Comparison of ENCODE assay signal across 24 mouse cellular contexts in the genomic region with DNA sequence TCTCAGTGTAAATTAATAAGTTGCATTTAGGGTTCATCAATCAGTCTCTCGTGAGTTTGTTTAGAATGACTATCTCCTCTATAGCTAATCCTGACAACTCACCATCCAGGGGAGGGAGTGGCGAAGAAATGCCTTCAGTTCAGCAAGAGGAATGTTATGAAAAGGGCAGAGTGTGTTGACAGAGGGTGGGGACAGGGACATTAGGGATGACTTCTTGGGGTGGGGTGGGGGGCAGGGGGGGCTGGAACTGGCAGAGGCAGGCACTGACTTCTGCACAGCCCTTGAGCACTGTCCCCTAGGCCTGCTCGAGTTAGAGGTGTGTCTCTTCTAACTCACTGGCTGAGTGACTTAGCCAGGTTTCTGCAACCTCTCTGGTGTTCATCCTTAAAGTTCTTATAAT. TPM values are rescaled to one million over a fixed set of nuclear protein-coding genes. Genes with fewer than 3 reads are reported as not detected.
DNase-seq lines count a peak whose midpoint lies in the region; ATAC-seq and TF ChIP-seq lines count a peak whose summit lies in the region.
"Had no signal": no experiment of that assay in that cellular context is flagged by ENCODE, and none has a peak within 500 bp of the region (broad histone marks: within the 10 kb centered on the region; RNA-seq: fewer than 3 reads in every experiment).

No protein-coding gene starts in this region.

- no peak overlapping the region for H3K4me3 ChIP-seq in heart, embryonic 12.5 days
- H3K4me3 ChIP-seq in intestine, embryonic 14.5 days (ENCODE audit: low read depth, low read length), result no peak overlapping the region
- H3K4me3 ChIP-seq in intestine, postnatal 0 days (ENCODE audit: low read depth, low read length), result no peak overlapping the region
- no peak overlapping the region for H3K4me3 ChIP-seq in intestine, embryonic 15.5 days (replicated peaks)
- H3K4me3 ChIP-seq: forebrain, embryonic 10.5 days; forebrain, embryonic 13.5 days; heart, embryonic 13.5 days; hindbrain, embryonic 10.5 days; hindbrain, embryonic 13.5 days had no signal

- no peak overlapping the region for H3K4me2 ChIP-seq in heart, embryonic 12.5 days
- no peak overlapping the region for H3K4me2 ChIP-seq in intestine, embryonic 14.5 days (ENCODE audit: low read length)
- no peak overlapping the region for H3K4me2 ChIP-seq in intestine, postnatal 0 days (replicated peaks; ENCODE audit: low read depth)
- H3K4me2 ChIP-seq in intestine, embryonic 15.5 days (replicated peaks), result no peak overlapping the region
- H3K4me2 ChIP-seq: forebrain, embryonic 13.5 days; heart, embryonic 13.5 days; hindbrain, embryonic 13.5 days had no signal

- H3K27ac ChIP-seq in heart, embryonic 12.5 days (ENCODE audit: poor library complexity, severe bottlenecking), result no peak overlapping the region
- no peak overlapping the region for H3K27ac ChIP-seq in intestine, embryonic 14.5 days (ENCODE audit: low read depth)
- H3K27ac ChIP-seq in intestine, postnatal 0 days (ENCODE audit: low read depth, low read length), result no peak overlapping the region
- no peak overlapping the region for H3K27ac ChIP-seq in intestine, embryonic 15.5 days
- H3K27ac ChIP-seq: forebrain, embryonic 10.5 days; forebrain, embryonic 13.5 days; hindbrain, embryonic 10.5 days; hindbrain, embryonic 13.5 days had no signal

- H3K27me3 ChIP-seq in heart, embryonic 12.5 days (replicated peaks), result no peaks in the 10 kb centered on the region
- H3K27me3 ChIP-seq in intestine, embryonic 14.5 days (replicated peaks; ENCODE audit: control insufficient read depth, insufficient read depth, low read length), result no peaks in the 10 kb centered on the region
- no peaks in the 10 kb centered on the region for H3K27me3 ChIP-seq in intestine, postnatal 0 days (replicated peaks; ENCODE audit: control insufficient read depth, insufficient read depth, low read length)
- H3K27me3 ChIP-seq in intestine, embryonic 15.5 days (replicated peaks), result no peaks in the 10 kb centered on the region
- H3K27me3 ChIP-seq: CH12.LX; forebrain, embryonic 13.5 days; heart, embryonic 13.5 days; hindbrain, embryonic 13.5 days; Patski had no signal

- TF ChIP-seq CTCF in intestine, postnatal 0 days (IDR thresholded peaks at IDR 0.05; ENCODE audit: low read depth), result no peak

- H3K9me3 ChIP-seq in heart, embryonic 12.5 days (replicated peaks), result 0 out of 2 replicates have a peak, but pooled peaks cover 2% of the 10 kb centered on the region
- no peaks in the 10 kb centered on the region for H3K9me3 ChIP-seq in intestine, embryonic 14.5 days (ENCODE audit: control insufficient read depth, low read length)
- no peaks in the 10 kb centered on the region; the same call in 1 of the 2 replicates for H3K9me3 ChIP-seq in intestine, postnatal 0 days (ENCODE audit: control insufficient read depth)
- no peaks in the 10 kb centered on the region for H3K9me3 ChIP-seq in intestine, embryonic 15.5 days
- H3K9me3 ChIP-seq: forebrain, embryonic 10.5 days; forebrain, embryonic 13.5 days; hindbrain, embryonic 10.5 days; hindbrain, embryonic 13.5 days had no signal

- ATAC-seq in heart, embryonic 12.5 days (ENCODE audit: insufficient number of reproducible peaks, low FRiP score), result no peak
- peak; percentile 41; the same call in 1 of the 2 replicates for ATAC-seq in intestine, embryonic 14.5 days (replicated peaks; ENCODE audit: low FRiP score, low TSS enrichment, low read depth)
- ATAC-seq in intestine, postnatal 0 days, result no peak
- peak; percentile 70 for ATAC-seq in intestine, embryonic 15.5 days
- ATAC-seq: forebrain, embryonic 13.5 days; forebrain, embryonic 16.5 days; hindbrain, embryonic 16.5 days; Patski had no signal

- 48% methylated on average over 3 of the region's 3 CpGs for WGBS in heart, embryonic 12.5 days
- 18% methylated on average over 3 of the region's 3 CpGs for WGBS in intestine, embryonic 14.5 days
- 18% methylated on average over 3 of the region's 3 CpGs for WGBS in intestine, postnatal 0 days
- WGBS in intestine, embryonic 15.5 days, result 19% methylated on average over 3 of the region's 3 CpGs

- no peak overlapping the region for H3K9ac ChIP-seq in heart, embryonic 12.5 days
- H3K9ac ChIP-seq in intestine, embryonic 14.5 days (ENCODE audit: low read length), result no peak overlapping the region
- H3K9ac ChIP-seq in intestine, postnatal 0 days (ENCODE audit: low read depth, low read length), result no peak overlapping the region
- H3K9ac ChIP-seq in intestine, embryonic 15.5 days, result no peak overlapping the region
- H3K9ac ChIP-seq: forebrain, embryonic 13.5 days; heart, embryonic 13.5 days; hindbrain, embryonic 13.5 days had no signal

- DNase-seq in heart, adult 11 months, result peak; percentile 89
- no peak for DNase-seq in intestine, embryonic 14.5 days (ENCODE audit: low spot score)
- DNase-seq in spleen, adult 12 weeks (ENCODE audit: low spot score), result no peak
- DNase-seq: adrenal gland, postnatal 10 days; adrenal gland, postnatal 36 days; B cell, adult 2 months; cerebellum, adult 18-20 months; cerebellum, adult 9-10 months; cerebellum, postnatal 14 days; gastrocnemius, postnatal 14 days; kidney, adult 18-20 months had no signal

- H3K36me3 ChIP-seq in heart, embryonic 12.5 days, result no peaks in the 10 kb centered on the region
- no peaks in the 10 kb centered on the region for H3K36me3 ChIP-seq in intestine, embryonic 14.5 days (ENCODE audit: control insufficient read depth, insufficient read depth, low read length)
- H3K36me3 ChIP-seq in intestine, postnatal 0 days (ENCODE audit: control insufficient read depth, insufficient read depth), result no peaks in the 10 kb centered on the region
- no peaks in the 10 kb centered on the region for H3K36me3 ChIP-seq in intestine, embryonic 15.5 days
- H3K36me3 ChIP-seq: forebrain, embryonic 10.5 days; G1E; heart, embryonic 13.5 days; hindbrain, embryonic 10.5 days; hindbrain, embryonic 13.5 days had no signal

- peaks cover 34% of the 10 kb centered on the region for H3K4me1 ChIP-seq in heart, embryonic 12.5 days (replicated peaks)
- peaks cover 18% of the 10 kb centered on the region; the same call in 1 of the 2 replicates for H3K4me1 ChIP-seq in intestine, embryonic 14.5 days (replicated peaks; ENCODE audit: control insufficient read depth, insufficient read depth, low read length)
- H3K4me1 ChIP-seq in intestine, postnatal 0 days (replicated peaks; ENCODE audit: control insufficient read depth, insufficient read depth, low read length), result no peaks in the 10 kb centered on the region
- H3K4me1 ChIP-seq in intestine, embryonic 15.5 days (replicated peaks), result peaks cover 9% of the 10 kb centered on the region; the same call in 1 of the 2 replicates
- H3K4me1 ChIP-seq: forebrain, embryonic 10.5 days; forebrain, embryonic 13.5 days; hindbrain, embryonic 10.5 days; hindbrain, embryonic 13.5 days had no signal

RNA-seq across cellular contexts. Expression of a gene that starts 18.2 kb away (rescaled TPM):
- 33.6 and 35.0 TPM in 2 replicates for polyA plus RNA-seq in heart, embryonic 12.5 days (2016; fragmentation: Nextera tagmentation; extraction: Ambion mirVana)
- 46.7 and 54.7 TPM in 2 replicates for polyA plus RNA-seq in intestine, embryonic 14.5 days (2014; fragmentation: Nextera tagmentation; extraction: Ambion mirVana)
- polyA plus RNA-seq in intestine, postnatal 0 days (2015; fragmentation: Nextera tagmentation; extraction: Ambion mirVana), result 42.5 and 48.0 TPM in 2 replicates
- 45.4 and 48.2 TPM in 2 replicates for polyA plus RNA-seq in intestine, embryonic 15.5 days (2015; fragmentation: Nextera tagmentation; extraction: Ambion mirVana)
- polyA plus RNA-seq: Patski had no signal

RNA-seq across cellular contexts. Expression of a gene that starts 31.7 kb away (rescaled TPM):
- 0.67 and 1.2 TPM in 2 replicates for polyA plus RNA-seq in heart, embryonic 12.5 days (2016; fragmentation: Nextera tagmentation; extraction: Ambion mirVana)
- 0.99 and 1.9 TPM in 2 replicates for polyA plus RNA-seq in intestine, embryonic 14.5 days (2014; fragmentation: Nextera tagmentation; extraction: Ambion mirVana)
- 0.98 and 1.0 TPM in 2 replicates for polyA plus RNA-seq in intestine, postnatal 0 days (2015; fragmentation: Nextera tagmentation; extraction: Ambion mirVana)
- polyA plus RNA-seq in intestine, embryonic 15.5 days (2015; fragmentation: Nextera tagmentation; extraction: Ambion mirVana), result 1.2 and 1.7 TPM in 2 replicates
- polyA plus RNA-seq: G1E had no signal

Comparison
In these comparisons a context has a peak if more than half of its experiments do, and no peak if none do; other contexts are left out.
1. ATAC-seq: peak in intestine, embryonic 14.5 days (single experiment) and intestine, embryonic 15.5 days (single experiment); none in heart, embryonic 12.5 days (single experiment) and intestine, postnatal 0 days (single experiment).